8 mouse cellular contexts compared by ENCODE assay signal in genomic region chrX:141475566-141476327, GRCm38 (mm10). TPM values are rescaled to one million over a fixed set of nuclear protein-coding genes. Genes with fewer than 3 reads are reported as not detected.
DNase-seq lines count a peak whose midpoint lies in the region; ATAC-seq and TF ChIP-seq lines count a peak whose summit lies in the region.

No protein-coding gene starts in this region.

- DNase-seq in lung, embryonic 14.5 days, result peak; percentile 22
- no peak for DNase-seq in lung, postnatal 14 days
- DNase-seq in heart, postnatal 10 days, result peak; percentile 15 to 37
- DNase-seq in kidney, postnatal 36 days, result peak; percentile 9 to 39
- DNase-seq in midbrain, embryonic 11.5 days (ENCODE audit: low spot score, missing footprints), result peak; percentile 83
- no peak for DNase-seq in thymus, postnatal 0 days (ENCODE audit: low spot score)
- DNase-seq in layer of hippocampus, adult 18-20 months (ENCODE audit: low spot score in 2 of 2), result no peak

- H3K9ac ChIP-seq in lung, embryonic 14.5 days, result peak overlapping the region; percentile 56
- H3K9ac ChIP-seq in midbrain, embryonic 11.5 days (ENCODE audit: low read length), result peak overlapping the region; percentile 65

- no peaks in the 10 kb centered on the region for H3K36me3 ChIP-seq in lung, embryonic 14.5 days (ENCODE audit: insufficient read depth)
- H3K36me3 ChIP-seq in midbrain, embryonic 11.5 days (ENCODE audit: control insufficient read depth, insufficient read depth, low read length), result no peaks in the 10 kb centered on the region

- peak overlapping the region; percentile 60 for H3K4me2 ChIP-seq in lung, embryonic 14.5 days
- H3K4me2 ChIP-seq in midbrain, embryonic 11.5 days, result peak overlapping the region; percentile 48

- H3K9me3 ChIP-seq in lung, embryonic 14.5 days (ENCODE audit: low read depth, low read length), result no peaks in the 10 kb centered on the region
- no peaks in the 10 kb centered on the region for H3K9me3 ChIP-seq in midbrain, embryonic 11.5 days (ENCODE audit: control insufficient read depth, low read length)

- 10% methylated on average over 14 of the region's 14 CpGs for WGBS in lung, embryonic 14.5 days
- WGBS in midbrain, embryonic 11.5 days, result 18% methylated on average over 14 of the region's 14 CpGs

- TF ChIP-seq CTCF in lung, embryonic 14.5 days (IDR thresholded peaks at IDR 0.05; ENCODE audit: low read depth), result no peak

- H3K4me3 ChIP-seq in lung, embryonic 14.5 days (ENCODE audit: low read depth, low read length), result peak overlapping the region; percentile 45
- H3K4me3 ChIP-seq in midbrain, embryonic 11.5 days (ENCODE audit: low read depth, low read length), result peak overlapping the region; percentile 42

- H3K4me1 ChIP-seq in lung, embryonic 14.5 days (ENCODE audit: insufficient read depth), result no peaks in the 10 kb centered on the region
- no peaks in the 10 kb centered on the region for H3K4me1 ChIP-seq in midbrain, embryonic 11.5 days (ENCODE audit: control insufficient read depth, insufficient read depth, low read length)

- peak overlapping the region; percentile 71 for H3K27ac ChIP-seq in lung, embryonic 14.5 days (ENCODE audit: low read depth)
- no peak overlapping the region for H3K27ac ChIP-seq in midbrain, embryonic 11.5 days (ENCODE audit: low read depth, low read length)

- no peaks in the 10 kb centered on the region for H3K27me3 ChIP-seq in lung, embryonic 14.5 days (ENCODE audit: insufficient read depth, low read length)
- peaks cover 14% of the 10 kb centered on the region for H3K27me3 ChIP-seq in midbrain, embryonic 11.5 days (ENCODE audit: control insufficient read depth, insufficient read depth, low read length)

- peak; percentile 86 for ATAC-seq in lung, embryonic 14.5 days (ENCODE audit: insufficient read depth)
- ATAC-seq in common myeloid progenitor, adult 5-6 weeks (replicated peaks; ENCODE audit: low read depth, poor library complexity, severe bottlenecking), result peak; percentile 61
- peak; percentile 74 for ATAC-seq in midbrain, embryonic 11.5 days (ENCODE audit: low FRiP score)

- intact Hi-C loops in heart, postnatal 10 days (cut with DNase I), result no loop called here

RNA-seq across cellular contexts. Expression of gene Col4a5, which starts 0.6 kb away (rescaled TPM):
- 32.0 and 32.7 TPM in 2 replicates for polyA plus RNA-seq in lung, embryonic 14.5 days (2014; fragmentation: Nextera tagmentation; extraction: Ambion mirVana)
- total RNA-seq in common myeloid progenitor, adult 5-6 weeks (2017), result not detected in 2 replicates
- 10 to 100 TPM; 66.9 to 76.9 TPM for total RNA-seq in heart, postnatal 10 days (2021)
- polyA plus RNA-seq in midbrain, embryonic 11.5 days (2014; fragmentation: Nextera tagmentation; extraction: Ambion mirVana), result 8.0 and 9.4 TPM in 2 replicates
- polyA plus RNA-seq in thymus, postnatal 0 days (2015; fragmentation: Nextera tagmentation; extraction: Ambion mirVana), result 1.6 and 2.1 TPM in 2 replicates
- 1 to 10 TPM; 1.9 to 2.1 TPM for total RNA-seq in layer of hippocampus, adult 18-20 months (2021)

RNA-seq across cellular contexts. Expression of gene Col4a6, which starts 1.9 kb away (rescaled TPM):
- polyA plus RNA-seq in lung, embryonic 14.5 days (2014; fragmentation: Nextera tagmentation; extraction: Ambion mirVana), result 6.9 and 7.8 TPM in 2 replicates
- total RNA-seq in common myeloid progenitor, adult 5-6 weeks (2017), result 0.19 TPM in 1 of 2 replicates, not detected in the other
- 1 to 10 TPM; 4.0 to 4.1 TPM for total RNA-seq in heart, postnatal 10 days (2021)
- polyA plus RNA-seq in midbrain, embryonic 11.5 days (2014; fragmentation: Nextera tagmentation; extraction: Ambion mirVana), result 0.76 and 1.6 TPM in 2 replicates
- polyA plus RNA-seq in thymus, postnatal 0 days (2015; fragmentation: Nextera tagmentation; extraction: Ambion mirVana), result 0.10 TPM in 2 replicates
- under 1 TPM; 0.42 to 0.71 TPM for total RNA-seq in layer of hippocampus, adult 18-20 months (2021)

Comparison
In these comparisons a context has a peak if more than half of its experiments do, and no peak if none do; other contexts are left out.
1. DNase-seq: peak in lung, embryonic 14.5 days (single experiment), heart, postnatal 10 days (2 of 2), kidney, postnatal 36 days (2 of 2) and midbrain, embryonic 11.5 days (single experiment); none in lung, postnatal 14 days (single experiment), thymus, postnatal 0 days (single experiment) and layer of hippocampus, adult 18-20 months (0 of 2).
2. RNA of gene Col4a5, which starts 0.6 kb away (total RNA-seq): 66.9 to 76.9 TPM in heart, postnatal 10 days; 1.9 to 2.1 TPM in layer of hippocampus, adult 18-20 months and not detected in common myeloid progenitor, adult 5-6 weeks; every median in the first group is over 10 times any median in the second.
3. Peak in every context shown above with its lines, with median percentiles within 50 percentile points of each other: ATAC-seq.